Mouse (Mus musculus) stomach, postnatal 0 days (tissue): ENCODE measurements around the gene Tspan7.

Experiments used
- CTCF ChIP-seq: IDR thresholded peaks from 2 replicates; pipeline ENCODE4 v1.5.1; 2016; ENCODE audit warnings: antibody characterized with exemption, low read depth, mild to moderate bottlenecking, moderate library complexity
- EP300 ChIP-seq: optimal IDR thresholded peaks from 2 replicates; pipeline ENCODE3; 2016; ENCODE audit warnings: antibody characterized with exemption

DNA sequence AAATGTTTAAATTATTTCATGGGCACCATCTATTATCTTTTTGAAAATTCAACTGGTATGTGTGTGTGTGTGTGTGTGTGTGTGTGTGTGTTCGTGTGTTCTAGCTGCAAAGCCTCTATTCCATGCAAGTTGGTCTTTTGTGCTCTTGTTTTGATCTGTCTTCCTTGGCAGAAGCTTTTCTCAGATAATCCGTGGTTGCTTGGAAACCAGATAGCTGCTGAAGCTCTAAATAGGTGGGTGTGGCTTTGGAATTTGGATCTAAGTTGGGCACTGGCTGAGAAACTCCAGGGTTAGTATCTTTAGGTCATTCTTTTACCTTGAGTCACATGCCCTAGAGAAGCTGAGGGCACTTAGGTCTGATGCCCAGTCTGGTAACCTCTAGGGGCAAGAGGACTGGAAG lies 50.5 kb downstream of the Tspan7 start:
- TF ChIP-seq CTCF (no peak), EP300 (no peak)
